Mouse (Mus musculus) sigmoid colon, adult 10 weeks (tissue): ENCODE results near the gene Toporsl. TPM values are rescaled to one million over a fixed set of nuclear protein-coding genes. Genes with fewer than 3 reads are reported as not detected.

ENCODE experiments used
- polyA plus RNA-seq: library from polyadenylated mRNA; stranded (reverse); fragments of 350-450 nt; fragmentation: Illumina TruSeq; extraction: RNeasy Lipid Tissue Mini Kit (QIAGEN cat#74804); gene quantifications from one replicate; pipeline ENCODE4 v1.2.3, GENCODE M21; 2014; ENCODE audit warnings: low read depth, low replicate concordance

The Toporsl gene
- polyA plus RNA-seq: not detected

GRCm38 (mm10) chr4:52595927-52596326 is at the start of gene Toporsl:
TSS of gene Toporsl (plus strand) at chr4:52596274.

Other genes with a start within 250 kb of the Toporsl start
- gene Smc2, start 157.0 kb upstream of the Toporsl start, polyA plus RNA-seq: 29.8 TPM
- not detected for gene Vma21-ps, start 99.0 kb upstream of the Toporsl start, polyA plus RNA-seq
- gene Olfr275, start 218.3 kb downstream of the Toporsl start, polyA plus RNA-seq: not detected